Comparison of ENCODE assay signal across 1 mouse cellular context in genomic region chr11:76130859-76131258, GRCm38 (mm10).
TF ChIP-seq lines count a peak whose summit lies in the region.

No protein-coding gene starts in this region.

TF ChIP-seq in MEL, 35 proteins besides CTCF, POLR2A, EP300 and RAD21 (continued from another document):
- no peak for TF ChIP-seq ZKSCAN1 (IDR thresholded peaks at IDR 0.05; ENCODE audit: low read depth, low read length)
